Mouse (Mus musculus): Measurements from ENCODE around the gene Spocd1. TPM values are rescaled to one million over a fixed set of nuclear protein-coding genes. Genes with fewer than 3 reads are reported as not detected.

Spocd1 gene
- total and polyA plus RNA-seq, 2 experiments from 2014 or later, result 0.08 to 0.37 TPM

GRCm38 (mm10) chr4:129994728-129995127 is 65.7 kb downstream of the Spocd1 start:
- Histone ChIP-seq H3K9ac (replicated peaks; ENCODE audit: low read length) (no peak overlapping the region), H3K27me3 (ENCODE audit: insufficient read depth, low read length) (no peaks in the 10 kb centered on the region), H3K4me3 (ENCODE audit: low read length) (no peak overlapping the region), H3K36me3 (ENCODE audit: insufficient read depth, low read length) (peaks cover 3% of the 10 kb centered on the region; the same call in 1 of the 2 replicates), H3K9me3 (ENCODE audit: low read length) (no peaks in the 10 kb centered on the region), H3K27ac (peak overlapping the region; percentile 64; the same call in 1 of the 2 replicates), H3K4me1 (ENCODE audit: insufficient read depth, low read length) (peaks cover 20% of the 10 kb centered on the region), H3K4me2 (ENCODE audit: low read depth, low read length) (no peak overlapping the region)
- 71% methylated on average over 5 of the region's 5 CpGs for WGBS
- DNase-seq (ENCODE audit: low spot score) (no peak), ATAC-seq (no peak; the same call in 1 of the 2 replicates)
- TF ChIP-seq CTCF (IDR thresholded peaks at IDR 0.05; ENCODE audit: low read depth), result no peak

GRCm38 (mm10) chr4:129995255-129995654 is 66.2 kb downstream of the Spocd1 start:
- Histone ChIP-seq H3K9ac (replicated peaks; ENCODE audit: low read length) (no peak overlapping the region), H3K9me3 (ENCODE audit: low read length) (no peaks in the 10 kb centered on the region), H3K4me3 (ENCODE audit: low read length) (no peak overlapping the region), H3K36me3 (ENCODE audit: insufficient read depth, low read length) (peaks cover 3% of the 10 kb centered on the region; the same call in 1 of the 2 replicates), H3K27ac (peak overlapping the region; percentile 64; the same call in 1 of the 2 replicates), H3K4me2 (ENCODE audit: low read depth, low read length) (no peak overlapping the region), H3K27me3 (ENCODE audit: insufficient read depth, low read length) (no peaks in the 10 kb centered on the region), H3K4me1 (ENCODE audit: insufficient read depth, low read length) (peaks cover 15% of the 10 kb centered on the region)
- WGBS, result 65% methylated on average over 8 of the region's 8 CpGs
- DNase-seq (ENCODE audit: low spot score) (no peak), ATAC-seq (no peak)
- no peak for TF ChIP-seq CTCF (IDR thresholded peaks at IDR 0.05; ENCODE audit: low read depth)

- no peak for DNase-seq (ENCODE audit: low spot score)
- no peak overlapping the region for H3K9ac ChIP-seq (replicated peaks; ENCODE audit: low read length)
- H3K9me3 ChIP-seq (ENCODE audit: low read length), result no peaks in the 10 kb centered on the region
- H3K4me3 ChIP-seq (ENCODE audit: low read length), result no peak overlapping the region
- H3K4me2 ChIP-seq (ENCODE audit: low read depth, low read length), result no peak overlapping the region
- TF ChIP-seq CTCF (IDR thresholded peaks at IDR 0.05; ENCODE audit: low read depth), result peak; percentile 39; the same call in 1 of the 2 replicates
- no peaks in the 10 kb centered on the region for H3K27me3 ChIP-seq (ENCODE audit: insufficient read depth, low read length)
- 68% methylated on average over 4 of the region's 4 CpGs for WGBS
- ATAC-seq, result no peak
- H3K4me1 ChIP-seq (ENCODE audit: insufficient read depth, low read length), result peaks cover 14% of the 10 kb centered on the region
- no peak overlapping the region for H3K27ac ChIP-seq
- H3K36me3 ChIP-seq (ENCODE audit: insufficient read depth, low read length), result peaks cover 3% of the 10 kb centered on the region; the same call in 1 of the 2 replicates
Measured at GRCm38 (mm10) chr4:129996015-129996414, 67.0 kb downstream of the Spocd1 start.

GRCm38 (mm10) chr4:129998124-129998523 is 69.1 kb downstream of the Spocd1 start:
- 66% methylated on average over 11 of the region's 11 CpGs for WGBS
- Histone ChIP-seq H3K4me1 (ENCODE audit: insufficient read depth, low read length) (peaks cover 17% of the 10 kb centered on the region), H3K36me3 (ENCODE audit: insufficient read depth, low read length) (no peaks in the 10 kb centered on the region), H3K9ac (replicated peaks; ENCODE audit: low read length) (no peak overlapping the region), H3K27ac (no peak overlapping the region), H3K4me2 (ENCODE audit: low read depth, low read length) (no peak overlapping the region), H3K27me3 (ENCODE audit: insufficient read depth, low read length) (no peaks in the 10 kb centered on the region), H3K4me3 (ENCODE audit: low read length) (no peak overlapping the region), H3K9me3 (ENCODE audit: low read length) (no peaks in the 10 kb centered on the region)
- DNase-seq (ENCODE audit: low spot score) (no peak), ATAC-seq (no peak)
- TF ChIP-seq CTCF (IDR thresholded peaks at IDR 0.05; ENCODE audit: low read depth), result no peak

- H3K9me3 ChIP-seq (ENCODE audit: low read length), result no peaks in the 10 kb centered on the region
- no peak overlapping the region for H3K4me3 ChIP-seq (ENCODE audit: low read length)
- TF ChIP-seq CTCF (IDR thresholded peaks at IDR 0.05; ENCODE audit: low read depth), result peak; percentile 27; the same call in 1 of the 2 replicates
- H3K27ac ChIP-seq, result peak overlapping the region; percentile 23; the same call in 1 of the 2 replicates
- DNase-seq (ENCODE audit: low spot score) (peak; percentile 44), ATAC-seq (no peak)
- no peak overlapping the region for H3K9ac ChIP-seq (replicated peaks; ENCODE audit: low read length)
- WGBS, result 16% methylated on average over 5 of the region's 5 CpGs
- H3K4me1 ChIP-seq (ENCODE audit: insufficient read depth, low read length), result 0 out of 2 replicates have a peak, but pooled peaks cover 4% of the 10 kb centered on the region
- H3K4me2 ChIP-seq (ENCODE audit: low read depth, low read length), result no peak overlapping the region
- H3K27me3 ChIP-seq (ENCODE audit: insufficient read depth, low read length), result no peaks in the 10 kb centered on the region
- no peaks in the 10 kb centered on the region for H3K36me3 ChIP-seq (ENCODE audit: insufficient read depth, low read length)
Measured at GRCm38 (mm10) chr4:130001710-130002109, 72.7 kb downstream of the Spocd1 start.

- 0 out of 2 replicates have a peak, but pooled peaks cover 4% of the 10 kb centered on the region for H3K4me1 ChIP-seq (ENCODE audit: insufficient read depth, low read length)
- 46% methylated on average over 10 of the region's 10 CpGs for WGBS
- H3K9ac ChIP-seq (replicated peaks; ENCODE audit: low read length), result no peak overlapping the region
- H3K4me3 ChIP-seq (ENCODE audit: low read length), result no peak overlapping the region
- ATAC-seq, result peak; percentile 59
- peak; percentile 61 for DNase-seq (ENCODE audit: low spot score)
- H3K27me3 ChIP-seq (ENCODE audit: insufficient read depth, low read length), result no peaks in the 10 kb centered on the region
- no peak for TF ChIP-seq CTCF (IDR thresholded peaks at IDR 0.05; ENCODE audit: low read depth)
- no peaks in the 10 kb centered on the region for H3K9me3 ChIP-seq (ENCODE audit: low read length)
- H3K4me2 ChIP-seq (ENCODE audit: low read depth, low read length), result no peak overlapping the region
- peak overlapping the region; percentile 23; the same call in 1 of the 2 replicates for H3K27ac ChIP-seq
- no peaks in the 10 kb centered on the region for H3K36me3 ChIP-seq (ENCODE audit: insufficient read depth, low read length)
Measured at GRCm38 (mm10) chr4:130002157-130002556, 73.1 kb downstream of the Spocd1 start.

GRCm38 (mm10) chr4:130005593-130005992 is 76.5 kb downstream of the Spocd1 start:
- H3K36me3 ChIP-seq (ENCODE audit: insufficient read depth, low read length), result peaks cover 15% of the 10 kb centered on the region
- no peak overlapping the region for H3K4me2 ChIP-seq (ENCODE audit: low read depth, low read length)
- TF ChIP-seq CTCF (IDR thresholded peaks at IDR 0.05; ENCODE audit: low read depth), result peak; percentile 43
- H3K4me1 ChIP-seq (ENCODE audit: insufficient read depth, low read length), result 0 out of 2 replicates have a peak, but pooled peaks cover 4% of the 10 kb centered on the region
- no peak overlapping the region for H3K9ac ChIP-seq (replicated peaks; ENCODE audit: low read length)
- no peak overlapping the region for H3K4me3 ChIP-seq (ENCODE audit: low read length)
- H3K27ac ChIP-seq, result no peak overlapping the region
- WGBS, result 68% methylated on average over 9 of the region's 9 CpGs
- DNase-seq (ENCODE audit: low spot score) (peak; percentile 48), ATAC-seq (no peak; the same call in 1 of the 2 replicates)
- no peaks in the 10 kb centered on the region for H3K27me3 ChIP-seq (ENCODE audit: insufficient read depth, low read length)
- H3K9me3 ChIP-seq (ENCODE audit: low read length), result no peaks in the 10 kb centered on the region
